Mouse (Mus musculus) liver, embryonic 14.5 days (tissue): ENCODE measurements around the gene Arl13b.

Source experiments
- CTCF ChIP-seq: IDR thresholded peaks from 2 replicates; pipeline ENCODE4 v1.5.1; 2016; ENCODE audit warnings: antibody characterized with exemption, low read depth, control low read depth
- EP300 ChIP-seq: IDR thresholded peaks from 2 replicates; pipeline ENCODE4 v1.6.1; 2016; ENCODE audit warnings: antibody characterized with exemption, low read depth

- TF ChIP-seq EP300, result no peak
- TF ChIP-seq CTCF, result no peak
Observed at GRCm38 (mm10) chr16:62753597-62753996, 93.2 kb downstream of the Arl13b start.
